Mouse (Mus musculus) mesoderm, embryonic 11.5 days (tissue): Measurements from ENCODE around the gene Tbc1d2.
A peak's percentile ranks its signal among the peaks of the same experiment; 100 is the strongest.
"Not testable (repeated sequence)": the region's sequence is repeated elsewhere in the genome, so short reads cannot be mapped to it uniquely, and the experiment has no call there.

Source experiments
- DNase-seq: peaks from one replicate; pipeline ENCODE4 v3.0.0-alpha.2; 2012; ENCODE audit warnings: low read depth, low spot score

The Tbc1d2 gene

GRCm38 (mm10) chr4:46642924-46643675 is 6.9 kb downstream of the Tbc1d2 start:
- no peak for DNase-seq

DNA sequence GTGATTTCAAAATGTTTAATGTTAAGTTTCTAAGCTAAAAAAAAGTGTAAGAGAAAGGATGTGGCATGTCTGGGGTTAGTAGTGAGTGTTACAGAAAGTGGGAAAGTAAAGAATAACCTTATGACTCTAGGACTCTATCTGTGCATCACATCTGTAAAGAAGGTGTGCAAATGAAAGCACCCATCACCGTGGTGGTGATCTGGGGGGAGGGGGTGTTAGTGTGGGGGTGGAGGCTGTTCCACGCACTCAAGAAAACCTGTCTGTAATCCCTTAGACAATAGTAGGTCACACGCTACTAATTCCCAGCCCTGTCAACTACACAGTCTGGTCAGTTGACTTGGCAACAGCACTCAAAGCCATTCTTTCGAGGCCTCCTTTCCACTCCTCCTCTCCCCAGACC is 8.7 kb downstream of the Tbc1d2 start:
- DNase-seq = no peak

DNA sequence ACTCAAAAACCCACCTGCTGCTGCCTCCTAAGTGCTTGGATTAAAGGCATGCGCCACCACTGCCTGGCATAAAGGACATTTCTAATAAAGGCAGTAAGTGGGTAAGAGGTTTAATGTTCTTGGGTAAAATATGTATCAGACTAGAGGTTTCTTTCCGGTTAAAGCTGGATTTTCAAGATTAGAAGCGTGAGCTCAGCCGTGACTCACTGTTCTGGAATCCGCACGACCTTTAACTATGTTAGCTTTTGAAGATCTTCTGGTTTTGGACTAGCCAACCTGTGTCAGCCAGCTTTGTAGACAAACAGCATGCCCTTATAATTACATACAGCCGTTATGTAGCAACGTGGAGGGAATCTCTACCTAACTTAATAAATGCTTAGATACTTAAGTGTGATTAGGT is 10.1 kb downstream of the Tbc1d2 start:
- DNase-seq = no peak

DNA sequence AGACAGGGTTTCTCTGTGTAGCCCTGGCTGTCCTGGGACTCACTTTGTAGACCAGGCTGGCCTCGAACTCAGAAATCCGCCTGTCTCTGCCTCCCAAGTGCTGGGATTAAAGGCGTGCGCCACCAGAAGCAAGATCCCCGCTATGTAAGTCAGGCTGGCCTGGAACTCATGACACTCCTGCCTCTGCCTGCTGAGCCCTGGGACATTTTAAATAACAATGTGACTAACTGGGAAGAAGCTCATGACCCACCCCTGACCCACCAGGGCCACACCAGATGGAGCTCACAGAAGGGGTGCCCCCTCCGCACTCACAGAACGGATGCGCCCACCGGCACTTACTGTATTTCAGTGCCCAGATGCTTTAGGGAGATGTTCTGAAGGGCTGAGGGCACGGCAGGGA is 12.8 kb downstream of the Tbc1d2 start:
- not testable (repeated sequence) for DNase-seq

GRCm38 (mm10) chr4:46635702-46636430 is 14.1 kb downstream of the Tbc1d2 start:
- no peak for DNase-seq

- no peak for DNase-seq
Observed at GRCm38 (mm10) chr4:46634881-46635280, 15.1 kb downstream of the Tbc1d2 start.

DNA sequence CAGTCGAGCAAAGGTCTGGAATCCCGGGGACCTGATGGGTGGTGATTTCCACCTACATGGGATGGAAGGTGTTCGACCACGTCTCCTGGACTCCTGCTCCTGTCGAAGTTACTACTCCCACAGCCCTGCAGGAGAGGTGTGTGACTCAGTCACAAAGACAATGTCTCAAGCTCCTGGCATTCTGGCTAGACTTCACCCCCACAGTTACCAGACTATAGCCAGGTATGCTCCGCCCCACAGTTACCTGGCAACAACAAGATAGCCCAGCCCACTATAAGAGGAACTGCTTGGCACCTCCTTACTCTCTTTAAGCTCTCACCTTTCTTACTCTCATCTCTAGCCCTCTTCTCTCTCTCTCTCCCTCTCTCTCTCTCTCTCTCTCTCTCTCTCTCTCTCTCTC is 16.4 kb downstream of the Tbc1d2 start:
- DNase-seq = not testable (repeated sequence)

DNA sequence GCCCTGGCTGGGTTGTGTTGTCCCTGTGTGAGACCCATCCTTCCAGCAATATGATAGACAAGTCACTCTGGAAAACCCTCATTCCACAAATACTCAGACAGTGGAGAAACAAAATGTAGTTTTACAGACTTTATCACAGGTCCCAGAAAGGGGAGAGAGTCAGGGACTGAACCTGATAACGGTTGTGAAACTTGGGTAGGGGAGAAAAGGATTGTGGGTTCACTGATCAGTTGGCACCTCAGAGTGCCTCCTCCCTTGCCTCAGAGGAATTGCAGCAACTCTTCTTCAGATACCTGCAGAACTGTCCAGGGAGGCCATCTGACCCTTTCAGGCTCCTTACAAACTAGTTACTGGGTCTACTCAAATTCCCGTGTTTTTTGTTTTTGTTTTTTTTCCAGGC is 17.5 kb downstream of the Tbc1d2 start:
- no peak for DNase-seq

GRCm38 (mm10) chr4:46630390-46630789 is 19.6 kb downstream of the Tbc1d2 start:
- no peak for DNase-seq

DNA sequence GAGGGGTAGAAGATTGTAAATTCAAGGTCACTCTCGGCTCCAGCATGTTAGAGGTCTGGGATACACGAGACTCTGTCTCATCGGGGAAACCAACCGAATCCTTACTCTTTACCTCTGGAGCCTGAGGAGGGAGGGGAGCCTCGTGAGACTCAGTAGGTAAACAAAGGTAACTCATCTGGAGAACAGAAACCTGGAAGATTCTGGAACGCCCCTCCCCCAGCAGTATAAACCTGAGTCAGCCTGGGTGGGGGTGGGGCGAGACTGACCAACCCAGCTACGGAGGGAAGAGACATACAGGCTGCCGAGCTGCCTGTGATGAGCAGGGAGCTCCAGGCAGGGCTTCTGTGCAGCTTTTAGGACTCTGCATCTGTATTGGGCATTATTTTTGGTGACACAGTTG is 21.1 kb downstream of the Tbc1d2 start:
- DNase-seq = no peak

DNA sequence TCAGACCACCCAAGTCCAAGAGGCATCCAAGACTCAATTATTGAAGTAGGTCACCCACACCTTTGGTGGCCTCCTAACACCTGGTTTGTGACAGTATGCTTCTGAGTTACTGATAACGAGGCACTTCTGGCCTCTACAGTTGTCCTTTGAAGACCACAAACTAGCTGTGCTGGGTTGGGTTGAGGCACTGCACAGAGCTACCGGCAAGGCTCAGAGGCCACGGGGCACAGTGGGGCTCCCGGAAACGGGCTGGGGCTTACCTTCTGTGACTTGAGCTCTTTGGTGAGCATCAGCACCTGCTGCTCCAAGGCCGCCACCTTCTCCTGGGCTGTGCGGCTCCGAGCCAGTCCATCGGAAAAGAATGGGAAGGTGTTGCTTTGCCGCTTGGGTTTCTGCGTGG is 21.9 kb downstream of the Tbc1d2 start:
- DNase-seq = no peak

- DNase-seq = no peak
Observed at GRCm38 (mm10) chr4:46625101-46625500, 24.9 kb downstream of the Tbc1d2 start.

- DNase-seq = no peak
Observed at GRCm38 (mm10) chr4:46623007-46623406, 27.0 kb downstream of the Tbc1d2 start.

- DNase-seq = no peak
Observed at GRCm38 (mm10) chr4:46620946-46621345, 29.1 kb downstream of the Tbc1d2 start.

DNA sequence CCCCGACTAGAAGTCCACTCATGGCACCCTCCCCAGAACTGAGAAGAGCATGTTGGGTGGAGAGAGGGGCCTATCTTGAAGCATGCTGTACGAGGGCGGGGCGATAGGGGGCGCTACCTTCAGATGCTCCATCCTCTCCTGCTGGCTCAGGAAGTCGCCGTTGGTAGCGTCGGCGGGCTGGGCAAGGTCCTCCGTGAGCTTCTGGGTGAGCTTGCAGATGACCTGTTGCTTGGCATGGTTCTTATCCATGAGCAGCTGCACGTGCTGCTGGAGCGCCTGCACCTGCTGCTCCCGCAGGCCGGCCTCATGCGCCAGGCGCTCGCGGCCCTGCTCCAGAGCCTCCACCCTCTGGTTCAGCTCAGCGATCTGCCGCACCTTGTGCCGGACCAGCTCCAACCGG is 29.7 kb downstream of the Tbc1d2 start:
- peak; percentile 43 for DNase-seq

DNA sequence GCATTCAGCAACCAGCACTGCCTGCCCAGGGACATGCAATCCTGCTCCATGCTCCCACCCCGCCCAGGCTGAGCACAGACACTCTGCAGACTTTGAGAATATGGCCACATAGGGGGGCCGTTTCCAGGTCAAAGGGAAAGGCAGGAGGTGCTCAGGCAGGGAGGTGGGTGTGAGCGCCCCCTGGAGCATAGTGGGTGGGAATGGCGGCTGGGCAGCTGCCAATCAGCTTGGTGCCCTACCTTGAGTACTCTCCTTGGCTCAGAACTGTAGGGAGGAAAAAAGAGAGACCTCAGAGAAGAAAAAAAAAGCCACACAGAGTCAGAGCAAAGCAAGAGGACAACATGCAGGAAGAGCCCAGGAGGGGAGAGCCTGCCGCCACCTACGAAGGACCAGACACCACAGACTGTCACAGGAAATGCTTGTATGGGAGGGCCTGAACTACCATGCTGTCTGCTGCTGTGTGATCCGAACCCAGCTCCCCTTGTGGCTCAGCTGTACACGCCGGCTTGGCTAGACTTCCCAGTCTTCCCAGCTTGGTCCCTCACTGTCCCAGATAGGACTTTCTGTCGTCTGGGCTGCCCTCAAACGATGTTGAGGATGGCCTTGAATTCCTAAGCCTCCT is 31.7 kb downstream of the Tbc1d2 start:
- DNase-seq = no peak

- no peak for DNase-seq
Observed at GRCm38 (mm10) chr4:46617408-46617807, 32.6 kb downstream of the Tbc1d2 start.

GRCm38 (mm10) chr4:46614641-46615040 is 35.4 kb downstream of the Tbc1d2 start:
- no peak for DNase-seq

DNA sequence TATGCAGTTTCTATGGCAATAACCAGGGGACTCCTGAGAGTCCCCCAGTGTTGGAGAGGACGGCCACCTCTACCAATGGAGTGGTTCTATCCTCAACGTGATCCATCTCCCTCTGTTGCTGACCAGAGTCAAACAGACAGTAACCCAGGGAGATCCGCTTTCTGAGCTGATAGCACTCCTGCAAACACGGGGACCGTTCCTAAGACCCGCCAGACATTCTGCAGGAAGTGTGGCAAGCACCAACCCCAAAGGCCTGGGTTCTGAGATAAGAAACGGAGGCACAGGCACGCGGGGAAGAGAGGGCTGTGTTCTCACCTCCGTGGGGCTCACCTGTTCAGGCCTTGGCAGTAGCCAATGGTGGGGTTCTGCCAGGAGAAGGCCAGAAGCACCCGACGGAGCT is 36.4 kb downstream of the Tbc1d2 start:
- no peak for DNase-seq

GRCm38 (mm10) chr4:46611181-46611580 is 38.8 kb downstream of the Tbc1d2 start:
- DNase-seq = peak; percentile 87

- DNase-seq = no peak
Observed at GRCm38 (mm10) chr4:46607601-46608000, 42.4 kb downstream of the Tbc1d2 start.

- DNase-seq = no peak
Observed at GRCm38 (mm10) chr4:46605451-46605850, 44.6 kb downstream of the Tbc1d2 start.

GRCm38 (mm10) chr4:46602704-46603103 is 47.3 kb downstream of the Tbc1d2 start:
- no peak for DNase-seq
